Mouse (Mus musculus) megakaryocyte, embryonic 14.5 days (primary cell): ENCODE data around the gene Gm7075.

Source experiments
- FLI1 ChIP-seq: IDR thresholded peaks from 2 replicates; pipeline ENCODE4 v1.6.1; 2012; ENCODE audit warnings: low read length, inconsistent platforms, mixed read lengths
- GATA1 ChIP-seq: IDR thresholded peaks from 3 replicates; pipeline ENCODE4 v1.6.1; 2012; ENCODE audit warnings: mixed read lengths, low read length, inconsistent platforms, borderline replicate concordance

DNA sequence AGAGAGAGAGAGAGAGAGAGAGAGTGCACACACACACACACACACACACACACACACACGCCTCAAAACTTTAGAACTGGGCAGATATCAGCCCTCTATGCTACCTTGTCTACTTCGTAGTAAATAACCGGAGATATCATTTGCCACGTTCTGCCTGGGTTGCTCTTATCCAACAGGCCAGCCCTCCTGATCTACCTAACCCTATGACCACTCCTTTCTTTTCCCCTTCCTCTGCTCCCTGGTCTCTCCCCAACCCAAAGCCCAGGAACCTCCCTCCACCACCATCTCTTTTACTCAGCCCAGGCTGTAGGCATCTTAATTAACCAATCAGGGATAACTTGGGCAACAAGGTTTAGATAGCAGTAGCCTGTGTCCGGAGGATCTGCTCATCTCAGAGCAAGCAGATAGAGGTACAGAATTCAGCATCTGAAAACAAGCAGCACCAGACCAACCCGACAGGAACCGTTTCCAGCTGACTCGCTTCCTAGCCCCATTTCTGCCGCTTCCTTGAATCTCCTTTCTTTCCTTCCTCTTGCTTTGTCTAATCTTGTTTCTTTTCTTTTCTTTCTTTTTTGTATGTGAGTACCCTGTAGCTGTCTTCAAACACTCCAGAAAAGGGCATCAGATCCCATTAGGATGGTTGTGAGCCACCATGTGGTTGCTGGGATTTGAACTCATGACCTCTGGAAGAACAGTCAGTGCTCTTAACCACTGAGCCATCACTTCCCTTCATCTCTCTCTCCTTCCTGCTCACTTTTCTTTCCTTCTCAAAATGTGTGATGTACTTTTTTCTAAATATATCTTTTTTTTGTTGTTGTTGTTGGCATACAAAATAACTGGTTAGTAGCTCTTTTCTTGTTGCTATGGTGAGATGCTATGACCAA, 2.2 kb upstream of the Gm7075 start:
- TF ChIP-seq GATA1 (no peak), FLI1 (no peak)
